Mouse (Mus musculus) kidney, adult 2 months (tissue): ENCODE results near the gene Gm49396. TPM values are rescaled to one million over a fixed set of nuclear protein-coding genes. Genes with fewer than 3 reads are reported as not detected.
A peak's percentile ranks its signal among the peaks of the same experiment; 100 is the strongest.

Experiments used
- DNase-seq: peaks from one replicate; pipeline ENCODE4 v3.0.0; 2021
- H3K27ac ChIP-seq: fragments of 200-500 bp; 2 replicates; pipeline ENCODE4 v1.5.1; 2012; ENCODE audit warnings: low read depth, low read length, control low read depth, inconsistent platforms; ENCODE audit not compliant: insufficient read depth
- H3K27me3 ChIP-seq: fragments of 200-500 bp; replicated peaks from 2 replicates; pipeline ENCODE4 v1.6.1; 2012; ENCODE audit warnings: mild to moderate bottlenecking, moderate library complexity, low read length, inconsistent platforms; ENCODE audit not compliant: control insufficient read depth, insufficient read depth
- H3K36me3 ChIP-seq: fragments of 200-500 bp; 2 replicates; pipeline ENCODE4 v1.6.1; 2012; ENCODE audit warnings: mild to moderate bottlenecking, moderate library complexity, low read length, inconsistent platforms; ENCODE audit not compliant: control insufficient read depth, insufficient read depth
- H3K4me1 ChIP-seq: fragments of 200-500 bp; 2 replicates; pipeline ENCODE4 v1.6.1; 2011; ENCODE audit warnings: low read length; ENCODE audit not compliant: control insufficient read depth, insufficient read depth
- H3K4me3 ChIP-seq: fragments of 200-500 bp; 2 replicates; pipeline ENCODE4 v1.5.1; 2011; ENCODE audit warnings: mild to moderate bottlenecking, low read depth, low read length, control low read depth; ENCODE audit not compliant: insufficient read depth
- CTCF ChIP-seq: fragments of 200-500 bp; conservative IDR thresholded peaks from 2 replicates; pipeline ENCODE4 v1.5.1; 2011; ENCODE audit warnings: low read depth, mild to moderate bottlenecking, control low read depth, low read length, moderate library complexity, mixed read lengths; ENCODE audit not compliant: insufficient read depth, insufficient read length
- POLR2A ChIP-seq: fragments of 200-500 bp; IDR thresholded peaks from one replicate; pipeline ENCODE4 v1.6.1; 2011; ENCODE audit warnings: low read depth, low read length, control low read depth
- WGBS: fragments of 180-500 bp; shearing (Covaris S2); methylation state at CpG from one replicate; pipeline ENCODE4 v1.1.7; 2018; 5-methylcytosine and 5-hydroxymethylcytosine counted together
- polyA plus RNA-seq: library from polyadenylated mRNA; depleted of rRNA; stranded (reverse); fragments of >200 nt; gene quantifications from 2 replicates; pipeline ENCODE4 v1.2.3, GENCODE M21; 2012

The Gm49396 gene
- polyA plus RNA-seq, 1 experiment: 1.9 TPM

GRCm38 (mm10) chr7:30553021-30553589 is 10.0 kb upstream of the Gm49396 start:
- no peak for TF ChIP-seq POLR2A
- no peak for TF ChIP-seq CTCF

GRCm38 (mm10) chr7:30553810-30554584 is 9.1 kb upstream of the Gm49396 start:
- no peak for DNase-seq
- Histone ChIP-seq H3K27ac (no peak overlapping the region), H3K27me3 (no peaks in the 10 kb centered on the region), H3K4me1 (no peaks in the 10 kb centered on the region; the same call in 1 of the 2 replicates), H3K36me3 (no peaks in the 10 kb centered on the region), H3K4me3 (no peak overlapping the region)
- 82% methylated on average over 22 of the region's 22 CpGs for WGBS
- no peak for TF ChIP-seq POLR2A
- TF ChIP-seq CTCF: no peak

More at GRCm38 (mm10) chr7:30553021-30553589, 10.0 kb upstream of the Gm49396 start:
- DNase-seq: peak; percentile 59
- no peaks in the 10 kb centered on the region; the same call in 1 of the 2 replicates for H3K4me1 ChIP-seq
- peak overlapping the region; percentile 57 for H3K4me3 ChIP-seq
- no peaks in the 10 kb centered on the region for H3K36me3 ChIP-seq
- H3K27me3 ChIP-seq: no peaks in the 10 kb centered on the region
- H3K27ac ChIP-seq: peak overlapping the region; percentile 71
- under 1% methylated on average over 23 of the region's 23 CpGs for WGBS

GRCm38 (mm10) chr7:30556894-30557536 is 6.1 kb upstream of the Gm49396 start:
- Histone ChIP-seq H3K27ac (no peak overlapping the region), H3K27me3 (no peaks in the 10 kb centered on the region), H3K4me3 (no peak overlapping the region), H3K4me1 (no peaks in the 10 kb centered on the region; the same call in 1 of the 2 replicates), H3K36me3 (no peaks in the 10 kb centered on the region)
- 94% methylated on average over 18 of the region's 18 CpGs for WGBS
- TF ChIP-seq CTCF (peak; percentile 28; the same call in 1 of the 2 replicates), POLR2A (no peak)
- no peak for DNase-seq

GRCm38 (mm10) chr7:30557901-30558514 is 5.1 kb upstream of the Gm49396 start:
- no peaks in the 10 kb centered on the region for H3K27me3 ChIP-seq
- no peaks in the 10 kb centered on the region for H3K36me3 ChIP-seq
- H3K4me1 ChIP-seq: no peaks in the 10 kb centered on the region; the same call in 1 of the 2 replicates
- no peak for DNase-seq
- H3K4me3 ChIP-seq: no peak overlapping the region
- H3K27ac ChIP-seq: no peak overlapping the region
- TF ChIP-seq CTCF: no peak
- 80% methylated on average over 13 of the region's 13 CpGs for WGBS

- no peak for DNase-seq
- TF ChIP-seq CTCF (no peak), POLR2A (no peak)
- Histone ChIP-seq H3K4me1 (peaks cover under 1% of the 10 kb centered on the region; the same call in 1 of the 2 replicates), H3K27me3 (no peaks in the 10 kb centered on the region), H3K36me3 (no peaks in the 10 kb centered on the region), H3K4me3 (peak overlapping the region; percentile 64), H3K27ac (peak overlapping the region; percentile 26)
- 6% methylated on average over 12 of the region's 12 CpGs for WGBS
Measured at GRCm38 (mm10) chr7:30558656-30559442, 4.3 kb upstream of the Gm49396 start.

- WGBS: 2% methylated on average over 20 of the region's 20 CpGs
- DNase-seq: peak; percentile 100
- H3K27me3 ChIP-seq: no peaks in the 10 kb centered on the region
- H3K4me3 ChIP-seq: peak within 1 kb of the TSS; percentile 64
- H3K4me1 ChIP-seq: peaks cover 3% of the 10 kb centered on the region; the same call in 1 of the 2 replicates
- no peaks in the 10 kb centered on the region for H3K36me3 ChIP-seq
- TF ChIP-seq CTCF (no peak), POLR2A (no peak)
- H3K27ac ChIP-seq: peak within 1 kb of the TSS; percentile 26
Measured at GRCm38 (mm10) chr7:30559443-30559954, 3.6 kb upstream of the Gm49396 start, which contains the start of gene Lin37. Gene Lin37, minus strand, starts transcription at chr7:30559838.
